Mouse (Mus musculus) G1E-ER4 (cell line): ENCODE measurements around the gene Sdhaf3. TPM values are rescaled to one million over a fixed set of nuclear protein-coding genes. Genes with fewer than 3 reads are reported as not detected.

Experiments used
- GATA1 ChIP-seq: IDR thresholded peaks from one replicate; pipeline ENCODE4 v1.8.0; 2012; ENCODE audit warnings: low read length, inconsistent platforms
- polyA plus RNA-seq: library from polyadenylated mRNA; stranded (reverse); fragments of >175 nt; gene quantifications from 2 replicates; pipeline ENCODE4 v1.2.3, GENCODE M21; 2012

Sdhaf3 gene
- polyA plus RNA-seq, 1 experiment: 0.22 TPM

- no peak for TF ChIP-seq GATA1
These were observed 47.3 kb downstream of the Sdhaf3 start for GRCm38 (mm10) chr6:7003085-7003484.

DNA sequence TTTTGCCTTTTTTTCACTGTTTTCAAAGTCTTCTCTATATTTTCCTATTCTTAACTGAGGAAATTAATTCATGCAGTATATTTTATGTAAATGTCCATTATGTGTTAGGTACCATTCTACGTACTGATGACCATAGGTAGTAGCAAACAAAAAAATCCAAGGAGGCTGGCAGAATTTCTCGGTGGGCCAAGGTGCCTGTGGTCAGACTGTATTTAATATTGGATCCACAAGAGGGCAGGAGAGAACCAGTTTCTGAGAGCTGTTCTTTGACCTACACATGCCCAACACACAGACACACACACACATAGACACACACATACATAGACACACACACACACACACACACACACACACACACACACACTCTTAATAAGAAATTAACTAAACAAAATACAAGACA, 48.2 kb downstream of the Sdhaf3 start:
- no peak for TF ChIP-seq GATA1

DNA sequence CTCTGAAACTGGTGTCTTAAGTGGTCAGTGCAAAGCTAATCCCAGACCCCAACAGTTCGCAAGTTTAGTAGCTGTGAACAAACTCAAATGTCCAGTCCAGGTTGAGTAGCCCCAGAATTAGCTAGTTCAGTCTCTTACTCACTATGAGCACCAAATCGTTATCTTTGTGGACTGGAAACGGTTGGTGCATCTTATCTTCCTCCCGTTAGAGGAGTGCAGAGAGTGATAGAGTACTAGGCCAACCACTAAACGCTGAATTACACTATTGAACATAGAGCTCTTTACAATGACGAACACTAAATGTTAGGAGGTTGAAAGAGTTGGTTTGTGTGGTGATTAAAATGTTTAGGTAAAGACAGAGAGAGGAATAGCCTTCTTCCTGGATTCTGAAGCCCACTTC, 82.3 kb downstream of the Sdhaf3 start:
- peak; percentile 83 for TF ChIP-seq GATA1

GRCm38 (mm10) chr6:7038835-7039234, 83.0 kb downstream of the Sdhaf3 start:
- no peak for TF ChIP-seq GATA1

DNA sequence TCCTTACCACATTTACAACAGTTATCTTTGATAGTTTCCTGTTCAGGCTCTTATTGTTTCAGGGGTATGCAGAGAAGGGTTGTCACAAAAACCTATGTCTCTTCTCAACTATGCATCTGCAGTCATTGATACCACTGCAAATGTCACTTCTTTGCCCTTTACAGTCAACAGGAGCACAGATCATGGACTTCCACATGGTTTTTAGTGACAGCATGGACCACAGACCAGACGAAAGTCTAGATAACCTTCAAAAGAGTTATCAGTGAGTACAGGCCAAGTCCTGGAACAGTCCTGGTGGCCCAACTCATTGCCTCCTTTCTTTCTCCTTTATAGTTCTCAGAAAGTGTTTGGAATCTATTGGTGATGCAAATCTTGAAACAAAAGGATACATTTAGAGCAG, 86.1 kb downstream of the Sdhaf3 start:
- peak; percentile 46 for TF ChIP-seq GATA1

DNA sequence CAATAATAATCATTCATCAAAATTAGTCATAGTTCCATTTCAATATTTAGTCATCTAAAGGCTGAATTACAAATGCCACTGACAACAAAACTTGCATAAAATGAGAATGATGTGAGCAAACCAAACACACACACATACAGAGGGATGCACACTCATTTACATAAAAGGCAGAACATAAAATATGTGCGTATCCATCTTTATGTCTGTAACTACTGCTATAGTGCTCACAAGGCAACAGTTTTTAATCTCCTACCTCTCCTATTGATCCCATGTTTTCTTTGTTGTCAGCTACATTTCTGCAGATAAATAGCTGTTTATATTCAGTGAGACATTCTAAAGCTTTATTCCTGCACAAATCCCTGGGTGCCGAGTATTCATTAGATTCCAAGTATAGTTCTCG, 107.0 kb downstream of the Sdhaf3 start:
- no peak for TF ChIP-seq GATA1

- no peak for TF ChIP-seq GATA1
These were observed 113.0 kb downstream of the Sdhaf3 start for GRCm38 (mm10) chr6:7068782-7069181.

- TF ChIP-seq GATA1: no peak
These were observed 113.7 kb downstream of the Sdhaf3 start for GRCm38 (mm10) chr6:7069463-7069862.

GRCm38 (mm10) chr6:7082054-7082453, 126.2 kb downstream of the Sdhaf3 start:
- no peak for TF ChIP-seq GATA1

DNA sequence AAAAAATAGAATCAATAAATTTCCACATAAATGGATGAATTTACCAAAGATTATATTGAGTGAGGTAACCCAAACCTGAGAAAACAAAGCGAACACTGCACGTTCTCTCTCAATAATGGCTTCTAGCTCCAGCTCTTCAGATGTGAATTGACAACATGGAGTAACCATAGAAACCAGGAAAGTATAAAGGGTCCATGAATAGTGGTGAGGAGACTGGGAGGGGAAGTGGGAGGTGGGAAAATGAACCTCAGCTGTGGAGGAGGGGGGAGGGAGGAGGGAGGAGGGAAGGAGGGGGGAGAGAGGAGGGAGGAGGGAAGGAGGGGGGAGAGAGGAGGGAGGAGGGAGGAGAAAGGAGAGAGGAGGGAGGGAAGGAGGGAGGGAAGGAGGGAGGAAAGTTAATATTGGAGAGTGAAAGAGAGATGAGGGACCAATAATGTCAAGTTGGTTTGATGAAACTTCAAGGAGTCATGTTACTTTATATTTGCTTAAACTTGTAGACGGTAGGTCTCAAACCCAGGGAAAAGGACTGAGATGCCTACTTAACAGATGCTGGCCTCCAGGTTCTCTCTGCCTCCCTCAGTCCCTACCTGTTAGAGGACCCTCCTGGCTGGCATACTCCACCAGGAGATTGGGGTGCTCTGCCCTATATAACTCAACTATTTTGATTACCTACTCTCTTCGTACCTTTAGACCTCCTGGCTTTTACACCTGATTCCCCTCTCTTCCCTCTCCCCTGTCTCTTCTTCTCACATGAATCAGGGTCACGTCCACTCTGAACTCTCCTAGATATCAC, 126.9 kb downstream of the Sdhaf3 start:
- no peak for TF ChIP-seq GATA1

DNA sequence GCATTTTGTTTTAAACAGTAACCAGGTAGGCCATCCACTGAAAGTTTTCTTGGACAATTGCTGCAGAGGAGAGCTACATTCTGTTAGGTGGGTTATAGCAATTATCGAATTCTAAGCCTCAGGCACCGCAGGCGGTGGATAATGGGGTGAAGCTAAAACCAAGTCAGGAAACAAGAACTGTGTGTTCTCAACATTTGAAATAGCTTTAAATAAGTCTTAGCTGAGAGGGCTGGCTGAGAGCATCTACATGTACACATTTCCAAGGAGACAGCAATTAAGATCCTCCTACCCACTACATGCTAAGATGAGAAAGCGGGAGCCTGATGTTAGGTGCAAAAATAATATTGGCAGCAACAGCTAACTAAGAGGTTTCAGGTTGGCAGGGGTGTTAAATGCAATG, 127.9 kb downstream of the Sdhaf3 start:
- TF ChIP-seq GATA1: no peak

- TF ChIP-seq GATA1: no peak
These were observed 128.6 kb downstream of the Sdhaf3 start for GRCm38 (mm10) chr6:7084370-7084769.

- TF ChIP-seq GATA1: no peak
These were observed 129.7 kb downstream of the Sdhaf3 start for GRCm38 (mm10) chr6:7085506-7085905.

DNA sequence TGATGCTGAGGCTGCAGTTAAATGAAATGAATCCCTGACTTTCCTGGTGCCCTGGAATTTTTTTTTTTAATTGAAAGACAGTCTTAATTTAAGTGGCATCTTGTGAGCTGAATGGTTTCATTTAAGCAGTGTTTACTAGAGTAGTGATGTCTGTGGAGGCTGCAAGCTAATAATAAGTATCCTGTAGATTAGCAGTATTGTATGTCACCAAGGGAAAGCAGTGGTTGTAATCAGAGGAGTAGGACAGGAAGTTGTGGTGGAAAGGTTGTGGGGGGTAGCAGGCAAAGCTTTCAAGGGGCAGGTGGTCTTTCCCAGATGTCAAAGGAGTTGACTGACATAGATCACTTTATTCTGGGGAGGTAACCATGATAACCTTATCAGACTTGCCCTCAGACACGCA, 136.3 kb downstream of the Sdhaf3 start:
- TF ChIP-seq GATA1: no peak

Other genes with a start within 250 kb of the Sdhaf3 start
- gene Dlx6, start 92.7 kb upstream of the Sdhaf3 start, polyA plus RNA-seq: not detected in 2 replicates
- gene Dlx5, start 73.9 kb upstream of the Sdhaf3 start, polyA plus RNA-seq: not detected in 2 replicates